Mouse (Mus musculus) forebrain, embryonic 14.5 days (tissue): ENCODE measurements around the gene Ralgapa1. TPM values are rescaled to one million over a fixed set of nuclear protein-coding genes. Genes with fewer than 3 reads are reported as not detected.
A peak's percentile ranks its signal among the peaks of the same experiment; 100 is the strongest.
"Not testable (repeated sequence)": the region's sequence is repeated elsewhere in the genome, so short reads cannot be mapped to it uniquely, and the experiment has no call there.

Experiments used
- ATAC-seq: fragments of 200-750 bp; cut with Nextera tagmentation; 2 replicates; pipeline ENCODE4 v1.8.0; 2017; ENCODE audit warnings: mild to moderate bottlenecking, moderate library complexity
- DNase-seq: peaks from one replicate; pipeline ENCODE4 v3.0.0-alpha.2; 2015; ENCODE audit warnings: low spot score
- H3K27ac ChIP-seq: fragments of 300-500 bp; sonication (generic); 2 replicates; pipeline ENCODE4 v1.5.1; 2014; ENCODE audit warnings: low read depth, mild to moderate bottlenecking, control low read depth, low read length, moderate library complexity
- H3K27me3 ChIP-seq: fragments of 300-500 bp; sonication (generic); replicated peaks from 2 replicates; pipeline ENCODE4 v1.6.1; 2014; ENCODE audit warnings: low read length, control low read depth, mixed read lengths; ENCODE audit not compliant: control insufficient read depth, insufficient read depth
- H3K36me3 ChIP-seq: fragments of 300-500 bp; sonication (generic); 2 replicates; pipeline ENCODE4 v1.6.1; 2014; ENCODE audit warnings: low read length, control low read depth; ENCODE audit not compliant: control insufficient read depth, insufficient read depth
- H3K4me1 ChIP-seq: fragments of 300-500 bp; sonication (generic); 2 replicates; pipeline ENCODE4 v1.6.1; 2014; ENCODE audit warnings: antibody characterized with exemption, low read length, control low read depth; ENCODE audit not compliant: control insufficient read depth, insufficient read depth
- H3K4me2 ChIP-seq: fragments of 300-500 bp; sonication (generic); 2 replicates; pipeline ENCODE4 v1.6.1; 2014; ENCODE audit warnings: mild to moderate bottlenecking, control low read depth, low read length
- H3K4me3 ChIP-seq: fragments of 300-500 bp; sonication (generic); 2 replicates; pipeline ENCODE4 v1.5.1; 2014; ENCODE audit warnings: low read depth, low read length, control low read depth
- H3K9ac ChIP-seq: fragments of 300-500 bp; sonication (generic); 2 replicates; pipeline ENCODE4 v1.6.1; 2014; ENCODE audit warnings: mild to moderate bottlenecking, low read length, control low read depth, moderate library complexity
- H3K9me3 ChIP-seq: fragments of 300-500 bp; sonication (generic); replicated peaks from 2 replicates; pipeline ENCODE4 v1.6.1; 2016; ENCODE audit warnings: low read length, control low read depth, mixed read lengths; ENCODE audit not compliant: control insufficient read depth
- WGBS: fragments of 180-500 bp; shearing (Covaris S2); extraction: QIAGEN DNeasy Blood & Tissue Kit; methylation state at CpG from one replicate; pipeline ENCODE4 v1.1.7; 2014; 5-methylcytosine and 5-hydroxymethylcytosine counted together
- polyA plus RNA-seq: library from polyadenylated mRNA; unstranded; fragments of >200 nt; fragmentation: Nextera tagmentation; extraction: Ambion mirVana; gene quantifications from 2 replicates; pipeline ENCODE4 v1.2.1, GENCODE M21; 2014

Gene Ralgapa1
- polyA plus RNA-seq, 1 experiment from 2014 or later = 16.6 TPM

DNA sequence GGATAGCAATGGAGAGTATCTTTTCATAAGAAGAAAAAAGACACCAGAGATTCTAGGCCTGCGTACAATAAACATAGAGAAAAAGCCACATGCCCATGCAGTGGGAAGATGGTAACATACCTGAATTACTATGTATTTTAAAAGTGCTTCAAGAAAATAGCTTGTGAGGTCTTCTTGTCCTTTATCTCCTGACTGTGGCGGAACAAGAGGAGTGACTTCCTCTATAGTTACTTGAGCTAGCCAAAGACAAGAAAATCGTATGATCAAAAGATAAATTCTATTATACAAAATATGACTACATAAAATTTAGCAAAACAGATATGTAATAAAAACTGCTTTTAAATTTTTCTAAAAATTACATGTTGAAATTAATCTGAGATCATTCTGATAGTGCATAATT is 38.3 kb downstream of the Ralgapa1 start:
- Histone ChIP-seq H3K27me3 (no peaks in the 10 kb centered on the region), H3K27ac (no peak overlapping the region), H3K4me3 (no peak overlapping the region), H3K9me3 (no peaks in the 10 kb centered on the region), H3K4me2 (no peak overlapping the region), H3K36me3 (peaks cover 20% of the 10 kb centered on the region), H3K9ac (no peak overlapping the region), H3K4me1 (no peaks in the 10 kb centered on the region)
- 95% methylated on average over 3 of the region's 3 CpGs for WGBS
- no peak for ATAC-seq
- DNase-seq = no peak

DNA sequence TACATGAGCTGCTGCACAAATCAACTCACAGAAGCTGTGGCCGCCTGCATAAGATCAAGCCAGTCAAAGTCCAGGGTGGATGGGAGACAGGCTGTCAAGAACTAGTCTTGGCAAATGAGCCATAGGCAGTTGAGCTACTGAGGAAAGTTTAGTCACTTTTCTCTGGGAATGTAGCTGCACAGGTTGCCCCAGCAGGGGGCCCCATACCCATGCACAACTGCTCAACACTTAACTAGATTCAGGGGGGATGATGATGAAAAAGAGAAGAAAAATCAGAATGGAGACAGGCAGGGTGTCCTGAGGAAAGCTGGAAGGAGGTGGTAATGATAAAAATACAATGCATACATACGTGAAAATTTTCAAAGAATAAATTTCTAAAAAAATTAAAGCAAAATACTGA is 42.7 kb downstream of the Ralgapa1 start:
- no peak overlapping the region for H3K4me2 ChIP-seq
- H3K27ac ChIP-seq = no peak overlapping the region
- WGBS = 89% methylated on average over 2 of the region's 2 CpGs
- H3K9me3 ChIP-seq = no peaks in the 10 kb centered on the region
- H3K27me3 ChIP-seq = no peaks in the 10 kb centered on the region
- H3K4me3 ChIP-seq = no peak overlapping the region
- no peaks in the 10 kb centered on the region for H3K4me1 ChIP-seq
- ATAC-seq = no peak
- DNase-seq = peak; percentile 41
- peaks cover 21% of the 10 kb centered on the region for H3K36me3 ChIP-seq
- H3K9ac ChIP-seq = no peak overlapping the region

DNA sequence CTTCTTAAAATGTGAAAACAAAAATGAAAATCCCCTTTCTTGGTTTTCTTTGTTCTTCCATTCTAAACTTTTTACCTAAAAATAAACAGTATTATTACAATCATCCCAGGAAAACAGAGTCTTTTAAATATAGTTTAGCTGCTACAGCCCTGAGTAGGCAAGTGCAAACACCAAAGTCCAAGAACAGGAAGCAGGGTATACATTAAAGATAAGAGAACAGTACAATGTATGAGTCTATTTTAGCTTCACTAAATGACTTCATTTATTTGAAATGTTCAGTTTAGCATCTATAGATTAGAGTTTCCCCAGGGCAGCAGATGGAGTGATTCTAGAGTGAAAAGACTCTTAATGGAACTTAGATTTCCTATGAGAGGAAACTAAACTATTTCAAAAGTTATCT is 43.6 kb downstream of the Ralgapa1 start:
- no peak overlapping the region for H3K4me3 ChIP-seq
- no peak for ATAC-seq
- H3K9me3 ChIP-seq = no peaks in the 10 kb centered on the region
- H3K27ac ChIP-seq = no peak overlapping the region
- no peak overlapping the region for H3K4me2 ChIP-seq
- no peak overlapping the region for H3K9ac ChIP-seq
- no peak for DNase-seq
- H3K4me1 ChIP-seq = no peaks in the 10 kb centered on the region
- peaks cover 21% of the 10 kb centered on the region for H3K36me3 ChIP-seq
- no peaks in the 10 kb centered on the region for H3K27me3 ChIP-seq

DNA sequence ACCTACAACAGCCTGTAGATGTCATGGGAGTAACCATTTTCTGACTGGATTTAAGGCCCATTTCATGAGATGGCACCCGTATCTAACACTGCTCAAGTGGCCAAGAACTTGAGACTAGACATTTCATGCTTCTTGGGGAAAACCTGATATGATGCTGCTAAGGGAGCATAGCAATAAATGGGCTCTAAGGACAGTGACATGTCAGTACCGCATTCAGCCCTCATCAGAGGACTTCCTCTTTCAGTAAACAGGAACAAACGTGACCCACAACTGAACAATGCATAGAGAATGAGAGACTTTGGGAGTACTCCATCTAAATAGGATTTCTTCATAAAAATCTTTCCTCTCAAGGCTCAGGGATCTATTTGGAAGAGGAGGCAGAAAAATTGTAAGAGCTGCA is 46.7 kb downstream of the Ralgapa1 start:
- no peaks in the 10 kb centered on the region for H3K9me3 ChIP-seq
- 95% methylated on average over 3 of the region's 3 CpGs for WGBS
- H3K27me3 ChIP-seq = no peaks in the 10 kb centered on the region
- H3K4me2 ChIP-seq = no peak overlapping the region
- no peak overlapping the region for H3K9ac ChIP-seq
- DNase-seq = no peak
- no peak overlapping the region for H3K27ac ChIP-seq
- H3K36me3 ChIP-seq = peaks cover 23% of the 10 kb centered on the region
- no peaks in the 10 kb centered on the region for H3K4me1 ChIP-seq
- H3K4me3 ChIP-seq = no peak overlapping the region
- ATAC-seq = no peak

DNA sequence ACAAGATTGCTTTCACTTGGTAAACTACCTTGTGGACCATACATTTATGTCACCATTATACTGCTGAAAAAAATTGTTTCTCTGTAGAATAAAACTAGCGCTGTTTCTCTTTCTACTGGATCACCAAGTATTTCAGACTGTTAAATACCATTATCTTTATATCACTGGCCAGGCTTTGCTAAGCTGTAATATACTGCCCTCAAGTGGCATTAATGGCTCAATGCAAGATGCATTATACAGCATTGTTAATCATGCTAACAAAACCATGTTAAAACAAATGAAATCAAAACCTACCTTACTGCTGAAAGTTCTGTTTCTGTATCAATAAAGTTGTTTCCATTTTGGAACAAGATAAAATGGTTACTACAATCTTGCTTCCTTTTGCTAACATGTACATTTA is 100.6 kb downstream of the Ralgapa1 start:
- DNase-seq = peak; percentile 82
- H3K27ac ChIP-seq = no peak overlapping the region
- 57% methylated on average over 1 of the region's 1 CpGs for WGBS
- H3K36me3 ChIP-seq = peaks cover 46% of the 10 kb centered on the region
- no peak overlapping the region for H3K4me2 ChIP-seq
- no peaks in the 10 kb centered on the region for H3K27me3 ChIP-seq
- no peak overlapping the region for H3K9ac ChIP-seq
- H3K4me3 ChIP-seq = no peak overlapping the region
- ATAC-seq = no peak
- no peaks in the 10 kb centered on the region for H3K4me1 ChIP-seq
- H3K9me3 ChIP-seq = no peaks in the 10 kb centered on the region

DNA sequence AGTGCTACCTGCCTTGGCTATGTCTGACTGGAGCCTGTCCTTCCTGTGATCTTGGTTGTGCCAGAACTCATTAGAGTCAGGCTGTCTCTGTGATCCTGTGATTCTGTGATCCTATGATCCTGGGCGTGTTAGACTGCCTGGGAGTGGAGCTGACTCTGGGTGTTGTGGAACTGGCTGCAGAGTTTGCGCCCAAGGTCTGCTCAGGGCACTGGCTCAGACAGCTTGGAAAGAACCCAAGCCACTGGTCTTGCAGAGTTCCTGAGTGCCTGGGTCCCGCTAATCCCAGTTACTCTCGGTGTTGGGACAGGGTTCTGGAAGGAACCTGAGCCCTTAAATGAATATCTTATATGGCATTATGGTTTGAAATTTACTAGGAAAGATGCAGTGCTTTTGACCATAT is 115.1 kb downstream of the Ralgapa1 start:
- 96% methylated on average over 4 of the region's 4 CpGs for WGBS
- Histone ChIP-seq H3K4me2 (no peak overlapping the region), H3K27ac (no peak overlapping the region), H3K4me3 (no peak overlapping the region), H3K9ac (no peak overlapping the region), H3K4me1 (no peaks in the 10 kb centered on the region), H3K36me3 (peaks cover 20% of the 10 kb centered on the region), H3K27me3 (no peaks in the 10 kb centered on the region), H3K9me3 (no peaks in the 10 kb centered on the region)
- DNase-seq (no peak), ATAC-seq (no peak)

DNA sequence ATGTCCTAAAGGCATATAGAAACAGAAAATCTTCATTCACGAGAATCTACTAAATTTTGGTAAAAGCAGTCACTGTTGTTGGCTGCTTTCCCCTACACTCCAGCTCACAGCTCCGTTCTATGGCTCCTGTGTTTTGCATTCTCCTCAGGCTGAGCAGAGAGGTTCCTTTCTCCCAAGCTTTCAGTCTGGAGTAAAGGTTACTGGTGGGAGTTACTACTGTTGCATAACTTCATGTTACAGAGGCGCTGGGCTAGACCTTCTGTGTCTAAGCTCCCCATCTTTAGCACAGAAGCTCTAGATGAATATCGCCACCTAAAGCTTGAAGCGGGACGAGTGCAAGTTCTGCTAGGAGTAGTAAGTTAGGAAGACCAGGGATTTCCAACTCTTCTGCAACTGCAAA is 154.3 kb downstream of the Ralgapa1 start:
- Histone ChIP-seq H3K36me3 (peaks cover 16% of the 10 kb centered on the region), H3K9me3 (no peaks in the 10 kb centered on the region), H3K27ac (no peak overlapping the region), H3K4me1 (no peaks in the 10 kb centered on the region), H3K4me2 (no peak overlapping the region), H3K4me3 (no peak overlapping the region), H3K9ac (no peak overlapping the region), H3K27me3 (no peaks in the 10 kb centered on the region)
- no peak for DNase-seq
- WGBS = 87% methylated on average over 6 of the region's 6 CpGs
- ATAC-seq = no peak

DNA sequence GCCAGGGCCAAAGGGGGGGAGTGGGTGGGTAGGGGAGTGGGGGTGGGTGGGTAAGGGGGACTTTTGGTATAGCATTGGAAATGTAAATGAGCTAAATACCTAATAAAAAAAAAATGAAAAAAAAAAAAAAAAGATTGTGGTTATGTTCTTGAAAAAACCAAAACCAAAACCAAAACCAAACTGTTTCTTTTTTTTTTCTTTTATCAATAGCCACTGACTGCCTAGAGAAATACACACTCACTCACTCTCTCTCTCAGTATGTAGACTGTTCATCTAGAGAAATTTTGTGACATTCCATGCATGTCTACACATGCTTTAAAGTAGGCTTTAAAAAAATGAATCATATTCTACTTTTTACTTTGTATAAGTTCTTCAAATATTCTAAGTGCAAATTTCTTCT is 157.8 kb downstream of the Ralgapa1 start:
- not testable (repeated sequence) for H3K4me1 ChIP-seq, H3K9ac ChIP-seq, H3K9me3 ChIP-seq, ATAC-seq, DNase-seq, H3K27ac ChIP-seq, H3K27me3 ChIP-seq, H3K4me2 ChIP-seq, H3K4me3 ChIP-seq
- peaks cover 20% of the 10 kb centered on the region for H3K36me3 ChIP-seq

DNA sequence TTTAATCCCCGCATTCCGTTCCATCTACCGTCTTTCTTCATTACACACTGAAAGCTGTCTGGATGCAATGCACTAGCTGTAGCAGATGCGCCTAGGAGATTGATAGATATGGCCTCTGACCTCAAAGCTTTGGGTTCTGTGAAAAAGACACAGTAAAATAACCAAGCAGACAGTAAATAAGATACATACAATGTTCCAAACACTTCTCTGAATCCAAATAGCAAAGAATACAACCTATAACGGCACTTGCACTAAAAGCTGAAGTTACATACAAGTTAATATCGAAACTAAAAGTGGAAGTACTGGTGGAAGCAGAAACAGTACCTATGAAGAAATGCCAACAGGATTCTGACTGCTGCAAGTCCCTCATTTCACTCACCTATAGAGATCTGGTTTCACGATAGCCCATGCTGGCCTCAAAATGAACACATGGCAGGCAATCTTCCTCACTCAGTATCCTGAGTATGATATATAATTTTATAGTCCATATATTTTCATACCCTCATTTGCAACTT is 172.9 kb downstream of the Ralgapa1 start:
- Histone ChIP-seq H3K4me1 (no peaks in the 10 kb centered on the region), H3K27ac (no peak overlapping the region), H3K4me2 (no peak overlapping the region), H3K36me3 (0 out of 2 replicates have a peak, but pooled peaks cover 3% of the 10 kb centered on the region), H3K9me3 (no peaks in the 10 kb centered on the region), H3K9ac (no peak overlapping the region), H3K27me3 (no peaks in the 10 kb centered on the region), H3K4me3 (no peak overlapping the region)
- ATAC-seq (no peak), DNase-seq (no peak)
- WGBS = 95% methylated on average over 7 of the region's 7 CpGs
